Mouse (Mus musculus): ENCODE measurements around the gene Olfr485.
"Not testable (repeated sequence)": the region's sequence is repeated elsewhere in the genome, so short reads cannot be mapped to it uniquely, and the experiment has no call there.

The Olfr485 gene

DNA sequence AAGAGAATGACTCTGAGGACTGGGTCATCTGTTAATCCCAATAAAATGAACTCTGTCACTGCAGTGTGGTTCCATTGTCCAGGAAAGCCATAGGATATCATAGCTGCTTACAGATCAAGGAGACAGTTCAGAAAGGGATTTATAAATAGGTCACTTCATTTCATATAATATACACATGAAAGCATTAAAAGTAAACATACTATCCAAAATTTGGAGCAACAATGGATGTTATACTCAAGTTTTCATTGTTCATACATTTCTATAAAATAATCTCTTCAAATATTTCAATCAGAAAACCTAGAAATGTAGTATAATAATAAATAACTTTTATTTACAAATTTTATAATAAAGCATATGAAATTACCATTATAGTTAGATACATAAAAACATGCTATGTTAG is at the start of gene Olfr485:
Olfr485 (minus strand) TSS at position 101 of the 400 bp plus-strand sequence.
- DNase-seq (ENCODE audit: low read depth, low spot score) = no peak

DNA sequence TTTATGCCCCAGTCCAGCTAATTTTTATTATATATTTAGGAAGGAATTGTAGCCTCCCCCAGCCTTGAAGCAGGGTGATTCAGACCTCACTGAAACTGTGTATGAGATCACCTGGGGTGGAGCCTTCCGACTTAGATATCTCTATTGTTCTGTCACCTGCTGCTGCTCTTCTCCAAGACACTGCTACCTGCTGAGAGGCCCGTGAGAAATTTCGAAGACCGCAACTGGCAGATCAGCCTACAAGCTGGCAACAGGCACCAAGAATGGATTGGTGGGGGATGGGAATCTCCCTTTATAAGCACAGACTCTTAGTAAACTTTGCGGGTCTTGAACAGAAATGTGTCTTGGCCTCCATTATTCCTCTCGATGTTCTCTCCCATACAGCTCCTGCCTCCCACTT is 37.3 kb upstream of the Olfr485 start:
- DNase-seq (ENCODE audit: low read depth, low spot score) = no peak

DNA sequence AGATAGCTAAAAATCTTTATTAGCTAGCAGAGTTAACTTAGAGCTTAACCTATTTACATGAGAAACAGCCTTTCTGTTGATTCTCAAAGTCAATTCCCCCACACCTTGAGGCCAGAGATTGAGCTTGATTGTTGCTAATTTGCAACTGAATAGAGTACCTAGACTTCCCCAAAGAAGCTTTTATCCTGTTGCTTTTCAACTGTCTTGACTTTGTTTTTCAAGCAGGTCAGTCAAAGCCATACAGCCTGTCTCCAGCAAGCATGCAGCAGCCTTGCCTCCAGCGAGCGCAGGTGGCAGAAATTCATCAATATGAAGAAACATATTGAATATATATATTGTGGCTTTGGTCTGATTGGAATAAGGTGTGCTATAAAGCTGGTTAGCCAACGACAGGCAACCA is 36.7 kb upstream of the Olfr485 start:
- DNase-seq (ENCODE audit: low read depth, low spot score) = not testable (repeated sequence)

DNA sequence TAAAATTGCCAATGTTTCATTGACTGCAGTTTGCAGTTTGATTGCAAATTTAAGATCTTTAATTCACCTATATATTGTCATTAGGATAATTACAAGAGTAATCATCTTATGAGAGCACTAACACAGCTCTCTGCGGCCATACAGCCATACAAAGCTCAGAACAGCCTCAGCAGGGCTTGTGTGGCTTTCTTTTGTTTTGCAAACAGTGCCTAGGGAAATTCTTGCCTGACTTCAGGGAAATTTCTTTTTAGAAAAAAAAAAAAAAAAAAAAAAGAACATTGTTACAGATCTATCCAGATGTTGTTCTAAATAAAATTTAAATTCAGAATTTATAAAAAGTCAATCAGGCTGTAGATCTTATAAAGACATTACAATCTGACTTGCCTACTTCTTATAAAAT is 33.0 kb upstream of the Olfr485 start:
- not testable (repeated sequence) for DNase-seq (ENCODE audit: low read depth, low spot score)

DNA sequence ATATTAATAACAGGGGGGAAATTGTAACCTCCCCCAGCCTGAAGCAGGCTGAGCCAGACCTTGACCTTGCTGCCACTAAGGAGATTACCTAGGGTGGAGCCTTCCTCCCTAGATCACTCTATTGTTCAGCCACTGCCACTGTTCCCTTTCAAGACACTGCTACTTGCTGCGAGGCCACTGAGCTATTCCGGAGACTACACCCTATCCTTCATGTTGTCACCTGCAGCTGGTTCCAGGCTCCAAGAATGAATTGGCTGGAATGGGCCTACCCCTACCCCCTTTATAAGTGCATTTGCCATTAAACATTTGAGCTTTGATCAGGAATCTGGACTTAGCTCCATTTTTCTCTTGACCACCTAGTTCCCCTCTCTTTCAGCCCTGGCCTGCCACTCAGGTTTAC is 31.5 kb upstream of the Olfr485 start:
- DNase-seq (ENCODE audit: low read depth, low spot score) = not testable (repeated sequence)

DNA sequence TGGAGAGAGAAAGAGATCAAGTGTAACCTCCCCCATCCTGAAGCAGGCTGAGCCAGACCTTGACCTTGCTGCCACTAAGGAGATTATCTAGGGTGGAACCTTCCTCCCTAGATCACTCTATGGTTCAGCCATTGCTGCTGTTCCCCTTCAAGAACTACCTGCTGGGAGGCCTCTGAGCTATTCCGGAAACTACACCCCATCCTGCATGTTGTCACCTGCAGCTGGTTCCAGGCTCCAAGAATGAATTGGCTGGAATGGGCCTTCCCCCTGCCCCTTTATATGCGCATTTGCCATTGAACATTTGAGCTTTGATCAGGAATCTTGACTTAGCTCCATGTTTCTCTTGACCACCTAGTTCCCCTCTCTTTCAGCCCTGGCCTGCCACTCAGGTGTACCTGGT is 25.6 kb upstream of the Olfr485 start:
- not testable (repeated sequence) for DNase-seq (ENCODE audit: low read depth, low spot score)

DNA sequence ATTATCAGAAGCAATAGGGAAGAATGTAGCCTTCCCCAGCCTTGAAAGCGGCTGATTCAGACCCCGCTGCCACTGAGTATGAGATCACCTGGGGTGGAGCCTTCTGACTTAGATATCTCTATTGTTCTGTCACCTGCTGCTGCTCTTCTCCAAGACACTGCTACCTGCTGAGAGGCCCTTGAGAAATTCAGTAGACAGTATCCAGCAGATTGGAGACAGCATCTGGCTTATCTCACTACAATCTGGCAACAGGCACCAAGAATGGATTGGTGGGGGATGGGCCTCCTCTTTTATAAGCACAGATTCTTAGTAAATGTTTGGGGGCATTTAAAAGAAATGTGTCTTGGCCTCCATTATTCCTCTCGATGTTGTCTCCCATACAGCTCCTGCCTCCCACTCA is 24.7 kb upstream of the Olfr485 start:
- DNase-seq (ENCODE audit: low read depth, low spot score) = not testable (repeated sequence)

DNA sequence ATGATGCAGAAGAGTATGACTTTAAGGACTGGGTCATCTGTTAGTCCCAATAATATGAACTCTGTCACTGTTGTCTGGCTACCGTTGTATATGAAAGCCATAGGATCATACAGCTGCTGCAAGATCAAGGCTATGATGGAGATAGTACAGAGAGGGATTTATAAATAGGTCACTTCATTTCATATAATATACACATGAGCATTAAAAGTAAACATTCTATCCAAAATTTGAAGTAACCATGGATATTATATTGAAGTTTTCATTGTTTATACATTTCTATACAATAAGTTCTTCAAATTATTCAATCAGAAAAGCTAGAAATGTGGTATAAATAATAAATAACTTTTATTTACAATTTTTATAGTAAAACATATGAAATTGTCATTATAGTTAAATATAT is 13.0 kb upstream of the Olfr485 start, which contains the start of gene Olfr486:
Olfr486 (minus strand) TSS at position 101 of the 400 bp plus-strand sequence.
- DNase-seq (ENCODE audit: low read depth, low spot score) = not testable (repeated sequence)

DNA sequence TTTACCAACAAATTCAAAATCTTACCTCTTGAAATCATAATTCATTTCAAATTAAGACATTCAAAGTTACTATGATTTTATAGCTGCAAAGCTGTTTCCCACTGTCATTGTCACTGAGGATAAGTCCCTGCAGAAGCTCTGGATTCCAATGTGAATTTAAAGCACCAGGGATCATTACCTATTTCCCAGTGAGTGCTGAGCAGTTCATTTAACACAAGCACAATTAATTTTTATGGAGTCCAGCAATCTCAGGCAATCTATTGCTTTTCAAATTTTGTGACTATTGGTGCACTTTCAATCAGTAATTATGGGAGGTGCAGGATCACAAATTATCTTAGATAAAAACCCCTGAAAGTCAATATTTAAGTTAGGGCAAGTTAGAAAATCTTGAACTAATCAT is 32.3 kb downstream of the Olfr485 start, which contains the start of gene Olfr484:
Olfr484 (minus strand) TSS at position 101 of the 400 bp plus-strand sequence.
- no peak for DNase-seq (ENCODE audit: low read depth, low spot score)

DNA sequence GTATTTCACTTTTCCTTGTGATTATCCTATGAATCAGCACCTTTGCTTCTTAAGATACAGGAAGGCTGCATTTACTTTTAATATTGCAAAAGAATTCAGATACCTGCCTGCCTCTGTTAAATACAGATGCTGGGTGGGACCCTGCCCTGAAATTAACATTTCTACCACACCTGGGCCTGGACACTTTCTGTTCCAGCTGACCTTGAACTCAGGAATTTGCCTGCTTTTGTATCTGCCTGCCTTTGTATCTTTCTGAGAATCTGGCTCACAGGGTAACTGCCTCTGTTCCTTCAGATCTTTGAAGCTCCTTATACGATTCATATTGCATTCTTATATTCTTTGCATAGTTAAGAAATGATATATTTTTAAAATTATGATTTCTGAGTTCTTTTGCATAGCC is 38.3 kb downstream of the Olfr485 start:
- DNase-seq (ENCODE audit: low read depth, low spot score) = no peak

DNA sequence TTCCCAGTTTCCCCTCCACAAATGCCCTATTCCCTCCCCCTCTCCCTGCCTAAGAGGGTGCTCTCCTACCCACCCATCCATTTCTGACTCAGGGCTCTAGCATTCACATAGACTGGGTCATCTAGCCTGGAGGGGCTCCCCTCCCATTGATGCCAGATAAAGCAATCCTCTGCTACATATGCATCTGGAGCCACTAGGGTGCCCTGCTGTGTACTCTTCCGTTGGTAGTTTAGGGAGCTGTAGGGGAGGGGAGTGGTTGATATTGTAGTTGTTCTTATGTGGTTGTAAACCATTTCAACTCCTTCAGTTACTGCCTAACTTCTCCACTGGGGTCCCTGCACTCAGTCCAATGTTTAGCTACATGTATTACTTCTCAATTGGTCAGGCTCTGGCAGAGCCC is 39.0 kb downstream of the Olfr485 start:
- no peak for DNase-seq (ENCODE audit: low read depth, low spot score)
